In the genomic region with DNA sequence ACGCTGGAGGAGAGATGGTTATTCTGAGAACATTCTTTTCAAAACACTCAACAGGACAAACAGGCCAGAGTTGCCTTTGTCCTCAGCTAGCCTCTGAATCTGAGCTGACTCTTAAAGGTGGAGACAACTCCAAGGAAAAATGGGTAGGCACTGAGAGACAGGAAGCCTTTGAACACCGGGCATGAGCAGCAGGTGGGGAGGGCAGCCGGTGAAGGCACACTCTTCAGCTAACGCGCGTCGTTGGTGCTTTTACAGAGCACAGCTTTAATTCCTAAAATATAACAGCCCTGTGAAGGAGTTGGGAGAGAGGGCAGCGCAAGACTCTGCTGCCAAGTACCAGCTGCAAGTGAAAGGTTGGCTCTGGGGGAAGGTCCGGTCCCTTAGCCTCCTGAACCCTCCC, we compare ENCODE assay signal across 21 mouse cellular contexts. TPM values are rescaled to one million over a fixed set of nuclear protein-coding genes. Genes with fewer than 3 reads are reported as not detected.
DNase-seq lines count a peak whose midpoint lies in the region; ATAC-seq and TF ChIP-seq lines count a peak whose summit lies in the region.
"Had no signal": no experiment of that assay in that cellular context is flagged by ENCODE, and none has a peak within 500 bp of the region (broad histone marks: within the 10 kb centered on the region; RNA-seq: fewer than 3 reads in every experiment).

No protein-coding gene starts in this region.

- no peak for DNase-seq in hindbrain, embryonic 10.5 days (ENCODE audit: low spot score)
- DNase-seq in hindbrain, postnatal 0 days (ENCODE audit: low spot score), result no peak
- peak; percentile 57 for DNase-seq in thymus, postnatal 14 days
- DNase-seq in thymus, postnatal 4 days, result peak; percentile 57
- DNase-seq in layer of hippocampus, adult 8-10 months (ENCODE audit: low spot score in 2 of 2), result no peak
- DNase-seq: adrenal gland, adult 8-10 months; adrenal gland, postnatal 36 days; cerebellum, adult 11 months; cerebellum, adult 9-10 months; cerebellum, postnatal 25 days; gastrocnemius, postnatal 14 days; heart, adult 2 months had no signal

- WGBS in hindbrain, embryonic 10.5 days, result 24% methylated on average over 9 of the region's 9 CpGs
- 24% methylated on average over 9 of the region's 9 CpGs for WGBS in hindbrain, postnatal 0 days
- 20% methylated on average over 9 of the region's 9 CpGs for WGBS in neural tube, embryonic 13.5 days
- 22% methylated on average over 9 of the region's 9 CpGs for WGBS in neural tube, embryonic 15.5 days

- ATAC-seq in hindbrain, postnatal 0 days, result no peak
- ATAC-seq in neural tube, embryonic 13.5 days (ENCODE audit: low read depth), result no peak
- ATAC-seq in neural tube, embryonic 15.5 days (ENCODE audit: low FRiP score), result no peak
- ATAC-seq: forebrain, embryonic 14.5 days; inflammation-experienced regulatory T-cells, adult 6 months had no signal

- peaks cover 57% of the 10 kb centered on the region for H3K27me3 ChIP-seq in hindbrain, embryonic 10.5 days (ENCODE audit: insufficient read depth, poor library complexity, severe bottlenecking)
- no peaks in the 10 kb centered on the region for H3K27me3 ChIP-seq in hindbrain, postnatal 0 days (ENCODE audit: insufficient read depth, low read length)
- peaks cover 15% of the 10 kb centered on the region; the same call in 1 of the 2 replicates for H3K27me3 ChIP-seq in neural tube, embryonic 13.5 days
- no peaks in the 10 kb centered on the region for H3K27me3 ChIP-seq in neural tube, embryonic 15.5 days (replicated peaks)
- H3K27me3 ChIP-seq: hindbrain, embryonic 15.5 days had no signal

- no peaks in the 10 kb centered on the region for H3K36me3 ChIP-seq in hindbrain, embryonic 10.5 days
- no peaks in the 10 kb centered on the region for H3K36me3 ChIP-seq in hindbrain, postnatal 0 days (ENCODE audit: insufficient read depth, low read length)
- no peaks in the 10 kb centered on the region for H3K36me3 ChIP-seq in neural tube, embryonic 13.5 days
- H3K36me3 ChIP-seq in neural tube, embryonic 15.5 days, result no peaks in the 10 kb centered on the region
- H3K36me3 ChIP-seq: embryonic facial prominence, embryonic 12.5 days; heart, embryonic 15.5 days; hindbrain, embryonic 15.5 days had no signal

- no peak overlapping the region for H3K4me2 ChIP-seq in hindbrain, postnatal 0 days (ENCODE audit: low read depth, low read length)
- 0 out of 2 replicates have a peak overlapping the region, but pooled peaks have one; percentile 4 for H3K4me2 ChIP-seq in neural tube, embryonic 13.5 days
- no peak overlapping the region for H3K4me2 ChIP-seq in neural tube, embryonic 15.5 days
- H3K4me2 ChIP-seq: embryonic facial prominence, embryonic 12.5 days; heart, embryonic 11.5 days; heart, embryonic 15.5 days; hindbrain, embryonic 15.5 days had no signal

- no peak for TF ChIP-seq CTCF in hindbrain, postnatal 0 days (IDR thresholded peaks at IDR 0.05; ENCODE audit: low read depth)

- no peaks in the 10 kb centered on the region for H3K9me3 ChIP-seq in hindbrain, embryonic 10.5 days
- no peaks in the 10 kb centered on the region for H3K9me3 ChIP-seq in hindbrain, postnatal 0 days (ENCODE audit: low read length)
- H3K9me3 ChIP-seq in neural tube, embryonic 13.5 days, result no peaks in the 10 kb centered on the region
- H3K9me3 ChIP-seq in neural tube, embryonic 15.5 days (replicated peaks), result no peaks in the 10 kb centered on the region
- H3K9me3 ChIP-seq: embryonic facial prominence, embryonic 12.5 days; heart, embryonic 15.5 days; hindbrain, embryonic 15.5 days had no signal

- no peak overlapping the region for H3K4me3 ChIP-seq in hindbrain, embryonic 10.5 days
- no peak overlapping the region for H3K4me3 ChIP-seq in hindbrain, postnatal 0 days (ENCODE audit: low read length)
- H3K4me3 ChIP-seq in neural tube, embryonic 13.5 days, result no peak overlapping the region
- H3K4me3 ChIP-seq in neural tube, embryonic 15.5 days (replicated peaks), result no peak overlapping the region
- H3K4me3 ChIP-seq: embryonic facial prominence, embryonic 12.5 days; heart, adult 2 months; heart, embryonic 15.5 days; hindbrain, embryonic 15.5 days had no signal

- peak overlapping the region; percentile 59; the same call in 1 of the 2 replicates for H3K27ac ChIP-seq in hindbrain, embryonic 10.5 days
- no peak overlapping the region for H3K27ac ChIP-seq in hindbrain, postnatal 0 days
- H3K27ac ChIP-seq in neural tube, embryonic 13.5 days (replicated peaks), result no peak overlapping the region
- no peak overlapping the region for H3K27ac ChIP-seq in neural tube, embryonic 15.5 days (replicated peaks)
- H3K27ac ChIP-seq: embryonic facial prominence, embryonic 12.5 days; heart, adult 2 months; heart, embryonic 15.5 days; hindbrain, embryonic 15.5 days had no signal

- H3K4me1 ChIP-seq in hindbrain, embryonic 10.5 days (replicated peaks), result peaks cover 48% of the 10 kb centered on the region
- peaks cover 26% of the 10 kb centered on the region for H3K4me1 ChIP-seq in hindbrain, postnatal 0 days (ENCODE audit: insufficient read depth, low read length)
- peaks cover 63% of the 10 kb centered on the region for H3K4me1 ChIP-seq in neural tube, embryonic 13.5 days (replicated peaks)
- peaks cover 52% of the 10 kb centered on the region for H3K4me1 ChIP-seq in neural tube, embryonic 15.5 days

- no peak overlapping the region for H3K9ac ChIP-seq in hindbrain, postnatal 0 days (replicated peaks; ENCODE audit: low read length)
- no peak overlapping the region for H3K9ac ChIP-seq in neural tube, embryonic 13.5 days
- H3K9ac ChIP-seq in neural tube, embryonic 15.5 days (replicated peaks), result no peak overlapping the region
- H3K9ac ChIP-seq: embryonic facial prominence, embryonic 12.5 days; heart, embryonic 15.5 days; hindbrain, embryonic 15.5 days had no signal

RNA-seq across cellular contexts. Expression of gene Cacng4, which starts 5.0 kb away (rescaled TPM):
- 8.9 and 15.7 TPM in 2 replicates for polyA plus RNA-seq in hindbrain, embryonic 10.5 days (2016; fragmentation: Nextera tagmentation; extraction: Ambion mirVana)
- total RNA-seq in hindbrain, postnatal 0 days (2014; rRNA removed), result 79.8 and 88.4 TPM in 2 replicates
- 43.8 and 46.4 TPM in 2 replicates for polyA plus RNA-seq in hindbrain, postnatal 0 days (2015; fragmentation: Nextera tagmentation; extraction: Ambion mirVana)
- polyA plus RNA-seq in neural tube, embryonic 13.5 days (2015; fragmentation: Nextera tagmentation; extraction: Ambion mirVana), result 39.1 and 43.2 TPM in 2 replicates
- 43.2 and 52.5 TPM in 2 replicates for polyA plus RNA-seq in neural tube, embryonic 15.5 days (2015; fragmentation: Nextera tagmentation; extraction: Ambion mirVana)
- total RNA-seq in layer of hippocampus, adult 8-10 months (2022), result 10 to 100 TPM; 20.4 to 24.2 (median 22.2) TPM
- total RNA-seq: gastrocnemius, adult 18-20 months; heart, adult 2 months had no signal
- polyA plus RNA-seq: inflammation-experienced regulatory T-cells, adult 6 months had no signal

Comparison
In these comparisons a context has a peak if more than half of its experiments do, and no peak if none do; other contexts are left out.
1. DNase-seq: peak in thymus, postnatal 14 days (single experiment) and thymus, postnatal 4 days (single experiment); none in hindbrain, embryonic 10.5 days (single experiment), hindbrain, postnatal 0 days (single experiment) and layer of hippocampus, adult 8-10 months (0 of 2).